Mouse (Mus musculus): Measurements from ENCODE around the gene Rab31.
A peak's percentile ranks its signal among the peaks of the same experiment; 100 is the strongest.

Gene Rab31

GRCm38 (mm10) chr17:65700060-65700459 is 72.5 kb downstream of the Rab31 start:
- DNase-seq: peak; percentile 56

- no peak for DNase-seq
Measured at GRCm38 (mm10) chr17:65697791-65698463, 74.6 kb downstream of the Rab31 start.

GRCm38 (mm10) chr17:65696939-65697338 is 75.6 kb downstream of the Rab31 start:
- DNase-seq: no peak

- DNase-seq: no peak
Measured at GRCm38 (mm10) chr17:65692276-65692675, 80.3 kb downstream of the Rab31 start.

GRCm38 (mm10) chr17:65683731-65684130 is 88.8 kb downstream of the Rab31 start:
- DNase-seq: no peak

- no peak for DNase-seq
Measured at GRCm38 (mm10) chr17:65683316-65683715, 89.2 kb downstream of the Rab31 start.

- no peak for DNase-seq
Measured at GRCm38 (mm10) chr17:65682071-65682680, 90.4 kb downstream of the Rab31 start.

GRCm38 (mm10) chr17:65681516-65681915 is 91.0 kb downstream of the Rab31 start:
- no peak for DNase-seq

GRCm38 (mm10) chr17:65680801-65681412 is 91.6 kb downstream of the Rab31 start:
- DNase-seq: no peak

GRCm38 (mm10) chr17:65679806-65680446 is 92.6 kb downstream of the Rab31 start:
- no peak for DNase-seq

GRCm38 (mm10) chr17:65677742-65678141 is 94.8 kb downstream of the Rab31 start:
- DNase-seq: no peak

GRCm38 (mm10) chr17:65676536-65676935 is 96.0 kb downstream of the Rab31 start:
- no peak for DNase-seq

GRCm38 (mm10) chr17:65675985-65676384 is 96.6 kb downstream of the Rab31 start:
- DNase-seq: no peak

- DNase-seq: no peak
Measured at GRCm38 (mm10) chr17:65674710-65675171, 97.8 kb downstream of the Rab31 start.

GRCm38 (mm10) chr17:65672926-65673325 is 99.6 kb downstream of the Rab31 start:
- no peak for DNase-seq

GRCm38 (mm10) chr17:65669061-65669460 is 103.5 kb downstream of the Rab31 start:
- DNase-seq: no peak

- no peak for DNase-seq
Measured at GRCm38 (mm10) chr17:65667792-65668191, 104.8 kb downstream of the Rab31 start.

GRCm38 (mm10) chr17:65666388-65667161 is 106.0 kb downstream of the Rab31 start:
- peak; percentile 29 for DNase-seq

GRCm38 (mm10) chr17:65665786-65666387 is 106.7 kb downstream of the Rab31 start:
- no peak for DNase-seq

- DNase-seq: no peak
Measured at GRCm38 (mm10) chr17:65663329-65664078, 109.0 kb downstream of the Rab31 start.

- DNase-seq: no peak
Measured at GRCm38 (mm10) chr17:65662662-65663061, 109.9 kb downstream of the Rab31 start.

- no peak for DNase-seq
Measured at GRCm38 (mm10) chr17:65658416-65658815, 114.1 kb downstream of the Rab31 start.

Measured in embryo, embryonic 11 days (tissue).